Mouse (Mus musculus) testis, adult 2 months (tissue): ENCODE data around the gene Ehbp1. TPM values are rescaled to one million over a fixed set of nuclear protein-coding genes. Genes with fewer than 3 reads are reported as not detected.

Source experiments
- H3K27ac ChIP-seq: fragments of 200-500 bp; 2 replicates; pipeline ENCODE4 v1.5.1; 2012; ENCODE audit warnings: low read depth, low read length; ENCODE audit not compliant: control insufficient read depth, insufficient read depth
- H3K27me3 ChIP-seq: fragments of 200-500 bp; 2 replicates; pipeline ENCODE4 v1.6.1; 2012; ENCODE audit warnings: mild to moderate bottlenecking, low read length, moderate library complexity; ENCODE audit not compliant: control insufficient read depth, insufficient read depth
- H3K36me3 ChIP-seq: fragments of 200-500 bp; 2 replicates; pipeline ENCODE4 v1.6.1; 2012; ENCODE audit warnings: mild to moderate bottlenecking, low read length; ENCODE audit not compliant: control insufficient read depth, insufficient read depth
- H3K4me1 ChIP-seq: fragments of 200-500 bp; 2 replicates; pipeline ENCODE4 v1.6.1; 2012; ENCODE audit warnings: low read length; ENCODE audit not compliant: control insufficient read depth, insufficient read depth
- H3K4me3 ChIP-seq: fragments of 200-500 bp; 2 replicates; pipeline ENCODE4 v1.5.1; 2012; ENCODE audit warnings: low read depth, mild to moderate bottlenecking, low read length, moderate library complexity, mixed read lengths; ENCODE audit not compliant: control insufficient read depth
- CTCF ChIP-seq: fragments of 200-500 bp; IDR thresholded peaks from 2 replicates; pipeline ENCODE4 v1.5.1; 2012; ENCODE audit warnings: low read depth, mild to moderate bottlenecking, inconsistent platforms, low read length, moderate library complexity; ENCODE audit not compliant: control insufficient read depth, insufficient read depth, insufficient replicate concordance
- POLR2A ChIP-seq: fragments of 200-500 bp; IDR thresholded peaks from 2 replicates; pipeline ENCODE4 v1.6.1; 2012; ENCODE audit warnings: low read depth, mild to moderate bottlenecking, inconsistent platforms, low read length, moderate library complexity; ENCODE audit not compliant: control insufficient read depth
- polyA plus RNA-seq: library from polyadenylated mRNA; depleted of rRNA; stranded (reverse); fragments of >200 nt; gene quantifications from 2 replicates; pipeline ENCODE4 v1.2.3, GENCODE M21; 2012

The Ehbp1 gene
- polyA plus RNA-seq, 1 experiment: 13.1 TPM

GRCm38 (mm10) chr11:22194607-22195006 is 147.5 kb downstream of the Ehbp1 start:
- Histone ChIP-seq H3K4me1 (no peaks in the 10 kb centered on the region), H3K36me3 (no peaks in the 10 kb centered on the region), H3K27me3 (no peaks in the 10 kb centered on the region), H3K27ac (no peak overlapping the region), H3K4me3 (no peak overlapping the region)
- no peak for TF ChIP-seq CTCF
- no peak for TF ChIP-seq POLR2A

DNA sequence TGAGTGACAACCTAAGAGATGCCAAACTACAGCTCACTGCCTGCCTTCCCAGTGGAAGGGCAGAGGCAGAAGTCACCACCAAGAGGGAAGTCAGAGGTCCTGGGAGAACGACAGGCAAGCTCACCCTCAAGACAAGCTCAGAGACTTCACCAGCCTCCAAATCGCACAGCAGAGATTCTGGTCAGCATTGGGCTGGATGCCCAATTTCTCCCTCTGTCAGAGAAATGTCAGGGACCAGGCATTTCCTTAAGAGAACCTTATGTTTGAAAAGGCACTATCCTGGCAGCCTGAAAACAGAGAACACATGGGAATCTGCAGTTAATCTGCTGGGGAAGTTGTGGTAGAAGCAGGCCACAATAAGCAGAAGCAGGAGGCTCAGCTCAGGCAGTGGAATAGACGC is 151.5 kb downstream of the Ehbp1 start:
- no peaks in the 10 kb centered on the region for H3K27me3 ChIP-seq
- TF ChIP-seq POLR2A: no peak
- TF ChIP-seq CTCF: no peak
- no peak overlapping the region for H3K27ac ChIP-seq
- H3K4me1 ChIP-seq: no peaks in the 10 kb centered on the region
- H3K4me3 ChIP-seq: no peak overlapping the region
- H3K36me3 ChIP-seq: no peaks in the 10 kb centered on the region

GRCm38 (mm10) chr11:22189970-22190369 is 152.1 kb downstream of the Ehbp1 start:
- no peak for TF ChIP-seq POLR2A
- TF ChIP-seq CTCF: no peak
- Histone ChIP-seq H3K4me1 (no peaks in the 10 kb centered on the region), H3K27me3 (no peaks in the 10 kb centered on the region), H3K36me3 (no peaks in the 10 kb centered on the region), H3K27ac (no peak overlapping the region), H3K4me3 (no peak overlapping the region)

DNA sequence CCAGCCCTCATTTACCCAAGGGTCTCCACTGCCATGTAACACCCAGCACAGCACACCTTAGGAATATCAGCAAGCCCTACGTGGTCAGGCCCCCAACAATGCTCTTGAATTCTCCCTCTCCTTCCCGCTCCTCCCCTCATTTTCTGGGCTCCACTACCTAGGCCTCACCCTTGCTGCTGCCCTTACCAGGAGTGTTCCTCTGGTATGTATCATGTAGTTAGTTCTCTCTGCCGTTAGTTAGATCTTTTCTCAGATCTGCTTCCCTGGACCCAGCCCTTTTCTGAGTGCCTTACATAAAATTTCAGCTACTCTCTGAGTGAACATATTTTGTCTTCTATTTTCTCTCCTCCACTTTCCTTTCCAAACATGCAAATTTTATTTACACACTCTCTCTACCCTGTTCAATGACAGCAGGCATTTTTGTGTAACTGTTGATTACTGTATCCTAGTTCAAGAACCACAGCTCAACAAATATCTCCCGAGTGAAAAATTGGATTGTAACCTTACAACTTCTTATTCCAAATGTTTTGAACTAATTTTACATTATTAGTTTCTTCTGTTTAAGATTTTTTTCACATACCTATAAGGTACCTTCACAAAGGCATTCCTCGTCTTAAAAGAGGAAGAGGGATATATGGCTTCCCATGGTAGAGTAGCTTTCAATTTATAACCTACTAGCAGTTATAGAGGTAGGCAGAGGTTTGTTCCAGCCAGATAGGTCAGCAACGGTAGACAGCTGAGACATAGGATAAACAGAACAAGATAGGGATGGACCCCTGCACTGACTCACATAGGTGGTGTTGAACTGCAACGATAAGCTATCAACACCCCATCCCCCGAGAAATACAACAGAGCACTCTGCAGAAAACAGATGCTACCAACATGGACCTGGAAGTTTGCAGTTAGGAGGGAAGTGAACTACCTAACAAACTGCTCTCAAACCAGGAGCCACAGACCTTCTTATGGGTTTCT is 160.3 kb downstream of the Ehbp1 start:
- no peak overlapping the region for H3K27ac ChIP-seq
- no peak for TF ChIP-seq CTCF
- TF ChIP-seq POLR2A: no peak
- no peaks in the 10 kb centered on the region for H3K27me3 ChIP-seq
- H3K4me1 ChIP-seq: no peaks in the 10 kb centered on the region
- H3K4me3 ChIP-seq: no peak overlapping the region
- no peaks in the 10 kb centered on the region for H3K36me3 ChIP-seq

DNA sequence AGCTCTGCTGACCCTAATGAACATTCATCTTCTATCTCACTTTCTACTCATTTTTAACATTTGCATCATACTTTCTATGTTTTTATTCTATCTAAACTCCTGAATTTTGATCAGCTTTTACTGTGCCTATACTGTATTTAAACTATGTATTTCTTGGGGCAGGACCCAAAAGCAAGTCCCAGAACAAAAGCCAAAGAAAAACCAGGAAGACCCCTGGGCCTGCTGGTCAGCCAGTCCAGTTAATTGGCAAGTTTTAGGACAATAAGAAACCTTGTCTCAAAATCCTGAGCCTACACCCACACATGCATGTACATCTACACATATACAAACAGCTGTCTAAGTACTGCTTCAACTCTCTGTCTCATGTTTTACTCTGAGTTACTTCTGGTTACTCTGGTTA is 161.9 kb downstream of the Ehbp1 start:
- Histone ChIP-seq H3K4me1 (no peaks in the 10 kb centered on the region), H3K27me3 (no peaks in the 10 kb centered on the region), H3K4me3 (no peak overlapping the region), H3K36me3 (no peaks in the 10 kb centered on the region), H3K27ac (no peak overlapping the region)
- TF ChIP-seq POLR2A (no peak), CTCF (no peak)

DNA sequence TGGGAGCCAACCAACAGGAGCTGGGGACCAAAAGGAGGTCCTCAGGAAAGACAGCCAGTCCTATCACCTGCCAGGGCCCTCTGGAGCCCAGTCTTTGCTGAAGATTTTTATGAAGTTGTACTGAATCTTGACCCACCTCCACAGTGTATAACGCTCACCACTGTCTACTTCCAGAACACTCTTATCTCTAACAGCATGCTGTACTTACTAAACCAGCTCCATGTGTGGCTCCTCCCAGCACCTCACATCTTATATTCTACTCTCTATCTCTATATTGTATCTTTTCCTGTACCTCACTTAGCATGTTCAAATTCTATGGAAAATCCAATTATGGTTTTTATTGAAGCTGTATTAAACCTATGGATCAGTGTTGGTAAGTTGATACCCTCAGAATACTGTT is 163.5 kb downstream of the Ehbp1 start:
- Histone ChIP-seq H3K27ac (no peak overlapping the region), H3K4me1 (no peaks in the 10 kb centered on the region), H3K4me3 (no peak overlapping the region), H3K36me3 (no peaks in the 10 kb centered on the region), H3K27me3 (no peaks in the 10 kb centered on the region)
- TF ChIP-seq POLR2A: no peak
- no peak for TF ChIP-seq CTCF

DNA sequence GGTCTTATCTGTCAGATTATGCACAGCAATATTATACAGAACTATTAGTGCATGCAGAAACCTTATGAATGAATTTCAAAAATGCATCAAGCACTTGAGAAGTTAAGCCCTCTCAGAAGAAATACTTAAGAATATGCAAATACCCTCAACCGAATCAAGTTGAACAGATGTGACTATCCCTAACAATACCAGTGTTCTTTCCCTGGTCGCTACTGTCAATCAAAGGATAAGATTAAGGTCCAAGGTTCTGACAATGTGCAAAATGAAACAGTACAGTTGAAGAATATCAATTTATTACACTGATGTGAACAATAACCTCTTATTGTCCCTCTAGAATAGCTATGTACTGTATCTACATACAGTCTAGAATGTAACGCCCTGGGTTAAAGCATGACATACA is 167.8 kb downstream of the Ehbp1 start:
- Histone ChIP-seq H3K36me3 (no peaks in the 10 kb centered on the region), H3K4me1 (no peaks in the 10 kb centered on the region), H3K27me3 (no peaks in the 10 kb centered on the region), H3K4me3 (no peak overlapping the region), H3K27ac (no peak overlapping the region)
- TF ChIP-seq POLR2A (no peak), CTCF (no peak)
